Mouse (Mus musculus): ENCODE results near the gene Gm10697.
"Not testable (repeated sequence)": the region's sequence is repeated elsewhere in the genome, so short reads cannot be mapped to it uniquely, and the experiment has no call there.

Gene Gm10697

GRCm38 (mm10) chr3:94072544-94072943 lies at the start of gene Gm10697:
TSS of gene Gm10697 (minus strand) at chr3:94072644.
- DNase-seq (ENCODE audit: low spot score in 2 of 2) = not testable (repeated sequence)

- DNase-seq (ENCODE audit: low spot score in 2 of 2) = not testable (repeated sequence)
Observed at GRCm38 (mm10) chr3:94115071-94115470, 42.6 kb upstream of the Gm10697 start.

- DNase-seq (ENCODE audit: low spot score in 2 of 2) = not testable (repeated sequence)
Observed at GRCm38 (mm10) chr3:94054785-94055184, 17.7 kb downstream of the Gm10697 start, which contains the start of gene Gm9125. TSS of gene Gm9125 (minus strand) at chr3:94054885.

DNA sequence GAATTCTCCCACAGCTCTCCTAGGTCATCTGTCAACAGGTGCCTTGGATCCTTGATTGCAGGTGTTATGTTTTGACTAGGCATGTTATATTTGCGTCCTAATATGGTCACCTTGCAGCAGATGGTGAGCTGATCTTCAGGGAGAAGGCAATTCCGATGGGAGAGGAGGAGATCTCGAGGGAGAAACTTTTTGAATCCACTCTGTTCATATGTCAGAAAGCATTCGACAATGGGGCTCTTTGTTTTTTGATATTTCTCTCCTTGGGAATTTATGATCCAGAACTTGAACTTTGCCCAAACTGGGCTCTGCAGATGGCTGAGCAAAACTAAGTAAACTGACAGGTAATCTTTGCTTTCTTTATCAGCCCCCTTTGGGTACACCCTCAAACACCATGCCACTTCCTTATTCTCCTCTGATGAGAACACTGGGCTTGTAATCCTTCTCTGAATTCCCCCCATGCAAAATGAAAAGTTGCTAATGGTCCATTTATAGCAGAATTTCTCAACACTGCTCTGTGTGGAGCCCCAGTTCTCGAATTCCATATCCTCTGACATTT lies 22.8 kb downstream of the Gm10697 start:
- not testable (repeated sequence) for DNase-seq (ENCODE audit: low spot score in 2 of 2)

- not testable (repeated sequence) for DNase-seq (ENCODE audit: low spot score in 2 of 2)
Observed at GRCm38 (mm10) chr3:94038241-94038640, 34.2 kb downstream of the Gm10697 start.

GRCm38 (mm10) chr3:94034400-94034799 lies 38.0 kb downstream of the Gm10697 start:
- not testable (repeated sequence) for DNase-seq (ENCODE audit: low spot score in 2 of 2)

Measured in right cerebral cortex, postnatal 36 days (tissue).